Mouse (Mus musculus) kidney, embryonic 14.5 days (tissue): ENCODE results near the gene Me3. TPM values are rescaled to one million over a fixed set of nuclear protein-coding genes. Genes with fewer than 3 reads are reported as not detected.

ENCODE experiments used
- ATAC-seq: fragments of 200-750 bp; cut with Nextera tagmentation; 2 replicates; pipeline ENCODE4 v1.8.0; 2017; ENCODE audit warnings: moderate number of reproducible peaks, mild to moderate bottlenecking, moderate TSS enrichment, moderate library complexity; ENCODE audit not compliant: low FRiP score, low TSS enrichment
- H3K27ac ChIP-seq: fragments of 300-500 bp; sonication (generic); 2 replicates; pipeline ENCODE4 v1.5.1; 2014; ENCODE audit warnings: low read depth, mild to moderate bottlenecking, low read length, moderate library complexity, mixed read lengths
- H3K27me3 ChIP-seq: fragments of 300-500 bp; sonication (generic); 2 replicates; pipeline ENCODE4 v1.6.1; 2014; ENCODE audit warnings: mild to moderate bottlenecking, low read length; ENCODE audit not compliant: control insufficient read depth, insufficient read depth
- H3K36me3 ChIP-seq: fragments of 300-500 bp; sonication (generic); 2 replicates; pipeline ENCODE4 v1.6.1; 2014; ENCODE audit warnings: low read length, mixed read lengths; ENCODE audit not compliant: control insufficient read depth, insufficient read depth
- H3K4me1 ChIP-seq: fragments of 300-500 bp; sonication (generic); 2 replicates; pipeline ENCODE4 v1.6.1; 2014; ENCODE audit warnings: low read length, mixed read lengths; ENCODE audit not compliant: control insufficient read depth, insufficient read depth
- H3K4me2 ChIP-seq: fragments of 300-500 bp; sonication (generic); replicated peaks from 2 replicates; pipeline ENCODE4 v1.6.1; 2014; ENCODE audit warnings: low read depth, mild to moderate bottlenecking, low read length
- H3K4me3 ChIP-seq: fragments of 300-500 bp; sonication (generic); 2 replicates; pipeline ENCODE4 v1.5.1; 2014; ENCODE audit warnings: mild to moderate bottlenecking, low read length
- H3K9ac ChIP-seq: fragments of 300-500 bp; sonication (generic); 2 replicates; pipeline ENCODE4 v1.6.1; 2014; ENCODE audit warnings: low read depth, mild to moderate bottlenecking, low read length, moderate library complexity
- H3K9me3 ChIP-seq: fragments of 300-500 bp; sonication (generic); 2 replicates; pipeline ENCODE4 v1.6.1; 2016; ENCODE audit warnings: low read length; ENCODE audit not compliant: control insufficient read depth
- WGBS: fragments of 180-500 bp; shearing (Covaris S2); extraction: QIAGEN DNeasy Blood & Tissue Kit; methylation state at CpG from one replicate; pipeline ENCODE4 v1.1.7; 2014; 5-methylcytosine and 5-hydroxymethylcytosine counted together
- polyA plus RNA-seq: library from polyadenylated mRNA; unstranded; fragments of >200 nt; fragmentation: Nextera tagmentation; extraction: Ambion mirVana; gene quantifications from 2 replicates; pipeline ENCODE4 v1.2.1, GENCODE M21; 2014

The Me3 gene
- polyA plus RNA-seq, 1 experiment from 2014 or later = 9.9 TPM

- 75% methylated on average over 1 of the region's 1 CpGs for WGBS
Measured at GRCm38 (mm10) chr7:89677850-89678249, 45.7 kb downstream of the Me3 start.

GRCm38 (mm10) chr7:89678719-89679118, 46.5 kb downstream of the Me3 start:
- no peaks in the 10 kb centered on the region for H3K4me1 ChIP-seq
- ATAC-seq = no peak
- WGBS = 91% methylated on average over 5 of the region's 5 CpGs
- H3K9me3 ChIP-seq = no peaks in the 10 kb centered on the region
- no peak overlapping the region for H3K4me2 ChIP-seq
- H3K27ac ChIP-seq = no peak overlapping the region
- H3K4me3 ChIP-seq = no peak overlapping the region
- H3K9ac ChIP-seq = no peak overlapping the region
- H3K27me3 ChIP-seq = no peaks in the 10 kb centered on the region
- H3K36me3 ChIP-seq = no peaks in the 10 kb centered on the region

More at GRCm38 (mm10) chr7:89677850-89678249, 45.7 kb downstream of the Me3 start:
- no peak overlapping the region for H3K9ac ChIP-seq
- no peak overlapping the region for H3K27ac ChIP-seq
- H3K27me3 ChIP-seq = no peaks in the 10 kb centered on the region
- no peaks in the 10 kb centered on the region for H3K36me3 ChIP-seq
- H3K4me2 ChIP-seq = no peak overlapping the region
- no peaks in the 10 kb centered on the region for H3K9me3 ChIP-seq
- ATAC-seq = no peak
- H3K4me1 ChIP-seq = no peaks in the 10 kb centered on the region
- no peak overlapping the region for H3K4me3 ChIP-seq

- no peak overlapping the region for H3K4me2 ChIP-seq
- H3K9ac ChIP-seq = no peak overlapping the region
- no peaks in the 10 kb centered on the region for H3K27me3 ChIP-seq
- no peaks in the 10 kb centered on the region for H3K4me1 ChIP-seq
- no peaks in the 10 kb centered on the region for H3K36me3 ChIP-seq
- H3K4me3 ChIP-seq = no peak overlapping the region
- H3K9me3 ChIP-seq = no peaks in the 10 kb centered on the region
- ATAC-seq = no peak
- H3K27ac ChIP-seq = no peak overlapping the region
- WGBS = 82% methylated on average over 6 of the region's 6 CpGs
Measured at GRCm38 (mm10) chr7:89679139-89679538, 46.9 kb downstream of the Me3 start.

GRCm38 (mm10) chr7:89679621-89680140, 47.5 kb downstream of the Me3 start:
- WGBS = 81% methylated on average over 2 of the region's 2 CpGs
- ATAC-seq = no peak

GRCm38 (mm10) chr7:89680891-89681290, 48.7 kb downstream of the Me3 start:
- Histone ChIP-seq H3K9me3 (no peaks in the 10 kb centered on the region), H3K4me3 (no peak overlapping the region), H3K27me3 (no peaks in the 10 kb centered on the region), H3K27ac (no peak overlapping the region), H3K4me1 (no peaks in the 10 kb centered on the region), H3K9ac (no peak overlapping the region), H3K36me3 (no peaks in the 10 kb centered on the region), H3K4me2 (no peak overlapping the region)
- 86% methylated on average over 3 of the region's 3 CpGs for WGBS
- ATAC-seq = no peak

More at GRCm38 (mm10) chr7:89679621-89680140, 47.5 kb downstream of the Me3 start:
- Histone ChIP-seq H3K4me1 (no peaks in the 10 kb centered on the region), H3K27me3 (no peaks in the 10 kb centered on the region), H3K9me3 (no peaks in the 10 kb centered on the region), H3K36me3 (no peaks in the 10 kb centered on the region), H3K27ac (no peak overlapping the region), H3K9ac (no peak overlapping the region), H3K4me3 (no peak overlapping the region), H3K4me2 (no peak overlapping the region)

- Histone ChIP-seq H3K4me1 (no peaks in the 10 kb centered on the region), H3K27me3 (no peaks in the 10 kb centered on the region), H3K9ac (no peak overlapping the region), H3K4me3 (no peak overlapping the region), H3K9me3 (no peaks in the 10 kb centered on the region), H3K27ac (no peak overlapping the region), H3K36me3 (no peaks in the 10 kb centered on the region), H3K4me2 (no peak overlapping the region)
- WGBS = 86% methylated on average over 10 of the region's 10 CpGs
- no peak for ATAC-seq
Measured at GRCm38 (mm10) chr7:89681666-89682470, 49.7 kb downstream of the Me3 start.

- Histone ChIP-seq H3K27me3 (no peaks in the 10 kb centered on the region), H3K36me3 (no peaks in the 10 kb centered on the region), H3K4me1 (no peaks in the 10 kb centered on the region), H3K27ac (no peak overlapping the region), H3K4me2 (no peak overlapping the region), H3K9ac (no peak overlapping the region), H3K9me3 (no peaks in the 10 kb centered on the region), H3K4me3 (no peak overlapping the region)
- ATAC-seq = no peak
Measured at GRCm38 (mm10) chr7:89698186-89698585, 66.0 kb downstream of the Me3 start.

- 72% methylated on average over 5 of the region's 5 CpGs for WGBS
- Histone ChIP-seq H3K36me3 (no peaks in the 10 kb centered on the region), H3K4me2 (no peak overlapping the region), H3K27ac (no peak overlapping the region), H3K27me3 (no peaks in the 10 kb centered on the region), H3K9ac (no peak overlapping the region), H3K4me3 (no peak overlapping the region), H3K9me3 (no peaks in the 10 kb centered on the region), H3K4me1 (no peaks in the 10 kb centered on the region)
- no peak for ATAC-seq
Measured at GRCm38 (mm10) chr7:89699668-89700350, 67.6 kb downstream of the Me3 start.

GRCm38 (mm10) chr7:89700511-89700910, 68.3 kb downstream of the Me3 start:
- Histone ChIP-seq H3K4me2 (no peak overlapping the region), H3K4me3 (no peak overlapping the region), H3K36me3 (no peaks in the 10 kb centered on the region), H3K9me3 (no peaks in the 10 kb centered on the region), H3K27ac (no peak overlapping the region), H3K4me1 (no peaks in the 10 kb centered on the region), H3K9ac (no peak overlapping the region), H3K27me3 (no peaks in the 10 kb centered on the region)
- ATAC-seq = no peak
- 18% methylated on average over 1 of the region's 1 CpGs for WGBS
